Mouse (Mus musculus) spleen, adult 18-20 months (tissue): ENCODE results near the gene Lcn12.

ENCODE experiments used
- DNase-seq, 2 experiments: peaks; one replicate each; pipeline ENCODE4 v3.0.0; 2022; ENCODE audit warnings: mixed read lengths in 2 of 2

The Lcn12 gene

GRCm38 (mm10) chr2:25496462-25496861 is 2.8 kb upstream of the Lcn12 start:
- no peak for DNase-seq

- no peak for DNase-seq
These were observed 723 bp downstream of the Lcn12 start for GRCm38 (mm10) chr2:25492988-25493387.

GRCm38 (mm10) chr2:25488671-25489068 is 5.0 kb downstream of the Lcn12 start:
- no peak for DNase-seq

- no peak for DNase-seq
These were observed 5.6 kb downstream of the Lcn12 start for GRCm38 (mm10) chr2:25487965-25488670.

GRCm38 (mm10) chr2:25484901-25485647 is 8.6 kb downstream of the Lcn12 start:
- DNase-seq, result no peak

- peak in 1 of 2 experiments; percentile 76 for DNase-seq
These were observed 10.7 kb downstream of the Lcn12 start for GRCm38 (mm10) chr2:25482969-25483368.

- no peak for DNase-seq
These were observed 13.2 kb downstream of the Lcn12 start for GRCm38 (mm10) chr2:25480541-25480940.

- DNase-seq, result no peak
These were observed 14.0 kb downstream of the Lcn12 start for GRCm38 (mm10) chr2:25479551-25480311.

GRCm38 (mm10) chr2:25477967-25478675 is 15.6 kb downstream of the Lcn12 start:
- no peak for DNase-seq

- DNase-seq, result no peak
These were observed 16.2 kb downstream of the Lcn12 start for GRCm38 (mm10) chr2:25477541-25477940.

GRCm38 (mm10) chr2:25472550-25472949 is 21.2 kb downstream of the Lcn12 start:
- DNase-seq, result no peak

- DNase-seq, result no peak
These were observed 23.7 kb downstream of the Lcn12 start, which contains the start of gene Ptgds for GRCm38 (mm10) chr2:25469969-25470368. Ptgds (minus strand) TSS chr2:25470046.

GRCm38 (mm10) chr2:25468962-25469915 is 24.5 kb downstream of the Lcn12 start:
- no peak for DNase-seq

GRCm38 (mm10) chr2:25467606-25468303 is 26.0 kb downstream of the Lcn12 start:
- DNase-seq, result no peak

- peak; percentile 62 to 69 for DNase-seq
These were observed 27.7 kb downstream of the Lcn12 start for GRCm38 (mm10) chr2:25465816-25466635.

- no peak for DNase-seq
These were observed 28.5 kb downstream of the Lcn12 start for GRCm38 (mm10) chr2:25465256-25465655.

- DNase-seq, result no peak
These were observed 30.1 kb downstream of the Lcn12 start for GRCm38 (mm10) chr2:25463630-25464029.

GRCm38 (mm10) chr2:25461407-25461806 is 32.3 kb downstream of the Lcn12 start:
- peak in 1 of 2 experiments; percentile 23 for DNase-seq

- DNase-seq, result peak; percentile 88 to 93
These were observed 33.0 kb downstream of the Lcn12 start, which contains the start of gene Paxx for GRCm38 (mm10) chr2:25460551-25461309. Paxx (minus strand) TSS chr2:25461094.
